Mouse (Mus musculus): ENCODE measurements around the gene 9130213A22Rik. TPM values are rescaled to one million over a fixed set of nuclear protein-coding genes. Genes with fewer than 3 reads are reported as not detected.
A peak's percentile ranks its signal among the peaks of the same experiment; 100 is the strongest.

Gene 9130213A22Rik
- polyA plus RNA-seq, 1 experiment from 2014 or later, result not detected

DNA sequence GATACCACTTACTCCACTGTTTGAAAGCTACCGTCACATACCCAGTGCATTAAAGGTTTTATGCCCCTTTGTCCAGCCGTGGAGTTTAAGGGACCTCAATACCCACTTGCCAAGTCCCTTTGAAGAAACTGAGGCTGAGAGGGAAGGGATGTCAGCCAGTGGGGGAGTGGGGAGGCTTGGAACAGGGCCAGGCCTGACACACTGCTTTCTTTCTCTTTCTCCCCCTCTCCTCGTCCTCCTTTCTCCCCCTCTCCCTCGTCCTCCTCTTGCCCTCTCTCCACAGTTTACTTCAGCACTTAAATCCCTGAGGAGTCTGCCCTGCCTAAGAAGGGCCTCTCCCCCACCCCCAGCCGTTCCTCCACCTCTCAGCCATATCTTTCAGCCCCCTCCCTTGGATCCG lies 32.0 kb downstream of the 9130213A22Rik start:
- Histone ChIP-seq H3K4me1 (replicated peaks; ENCODE audit: control insufficient read depth, insufficient read depth, low read length) (peaks cover 10% of the 10 kb centered on the region; the same call in 1 of the 2 replicates), H3K27ac (ENCODE audit: low read depth, low read length) (no peak overlapping the region), H3K36me3 (ENCODE audit: control insufficient read depth, insufficient read depth, low read length) (no peaks in the 10 kb centered on the region; the same call in 1 of the 2 replicates), H3K9me3 (ENCODE audit: control insufficient read depth, low read length) (no peaks in the 10 kb centered on the region), H3K4me3 (ENCODE audit: low read depth, low read length) (no peak overlapping the region), H3K9ac (ENCODE audit: low read length) (no peak overlapping the region), H3K27me3 (ENCODE audit: control insufficient read depth, insufficient read depth, low read length) (no peaks in the 10 kb centered on the region), H3K4me2 (ENCODE audit: low read depth, low read length, severe bottlenecking) (no peak overlapping the region)
- 71% methylated on average over 6 of the region's 6 CpGs for WGBS
- no peak for DNase-seq (ENCODE audit: low spot score)
- no peak for ATAC-seq (replicated peaks; ENCODE audit: low FRiP score)

DNA sequence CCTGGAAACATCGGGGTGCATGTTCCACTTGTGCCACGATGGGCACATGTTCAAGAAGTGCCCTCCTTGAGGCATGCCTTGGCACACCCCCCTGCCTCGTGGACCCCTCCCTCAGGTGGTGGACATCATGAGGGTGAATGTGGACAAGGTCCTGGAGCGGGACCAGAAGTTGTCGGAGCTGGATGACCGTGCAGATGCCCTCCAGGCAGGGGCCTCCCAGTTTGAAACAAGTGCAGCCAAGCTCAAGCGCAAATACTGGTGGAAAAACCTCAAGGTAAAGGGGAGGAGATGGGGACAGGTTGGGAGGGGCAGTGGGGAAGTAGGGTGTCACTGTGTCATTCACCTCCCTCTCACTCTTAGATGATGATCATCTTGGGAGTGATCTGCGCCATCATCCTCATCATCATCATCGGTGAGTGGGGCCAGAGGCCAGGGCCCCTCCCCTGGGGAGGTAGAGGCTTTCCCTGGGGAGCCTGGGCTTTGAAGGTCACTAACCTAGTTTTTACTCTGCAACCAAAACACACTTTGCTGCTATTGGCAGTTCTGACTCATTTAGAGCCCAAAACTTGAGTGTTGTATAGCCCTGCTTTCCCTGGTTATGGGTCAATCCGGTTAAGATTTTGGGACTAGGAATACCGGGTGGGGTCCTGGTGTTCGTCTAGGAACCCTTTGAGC lies 32.6 kb downstream of the 9130213A22Rik start:
- H3K4me1 ChIP-seq (replicated peaks; ENCODE audit: control insufficient read depth, insufficient read depth, low read length), result peaks cover 10% of the 10 kb centered on the region; the same call in 1 of the 2 replicates

DNA sequence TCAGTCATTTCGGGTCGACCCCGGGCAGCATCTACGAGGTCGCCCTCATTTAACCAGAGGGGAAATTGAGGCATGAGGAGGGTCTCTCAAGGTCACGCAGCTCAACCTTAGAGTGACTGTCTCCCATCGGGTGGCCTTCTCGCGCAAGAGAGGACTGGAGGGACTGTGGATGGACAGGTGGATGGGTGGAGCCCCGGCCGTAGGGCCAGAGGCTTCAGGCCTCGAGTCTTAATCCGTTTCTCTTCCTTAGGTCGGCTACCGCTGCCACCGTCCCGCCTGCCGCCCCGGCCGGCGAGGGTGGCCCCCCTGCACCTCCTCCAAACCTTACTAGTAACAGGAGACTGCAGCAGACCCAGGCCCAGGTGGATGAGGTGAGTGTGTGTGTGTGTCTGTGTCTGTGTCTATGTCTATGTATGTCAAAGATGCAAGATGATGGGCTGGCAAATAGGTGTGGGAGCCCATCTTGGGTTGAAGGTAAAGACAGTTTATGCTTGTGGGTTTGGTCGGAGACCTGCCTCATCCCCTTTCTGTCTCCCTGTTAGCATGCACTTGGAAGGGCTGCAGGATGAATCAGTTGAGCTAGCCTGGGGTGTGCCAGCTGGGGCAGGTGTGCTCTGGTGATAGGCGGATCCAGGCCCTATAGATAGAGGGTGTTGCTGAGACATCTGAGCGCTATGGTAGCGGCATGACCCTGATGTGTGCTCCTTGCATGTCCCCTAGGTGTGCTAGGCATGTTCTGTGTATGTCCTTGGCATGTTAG lies 33.4 kb downstream of the 9130213A22Rik start:
- DNase-seq (ENCODE audit: low spot score), result no peak
- peak; percentile 50 for ATAC-seq (replicated peaks; ENCODE audit: low FRiP score)
- Histone ChIP-seq H3K4me2 (ENCODE audit: low read depth, low read length, severe bottlenecking) (peak overlapping the region; percentile 93), H3K27me3 (ENCODE audit: control insufficient read depth, insufficient read depth, low read length) (no peaks in the 10 kb centered on the region), H3K9ac (ENCODE audit: low read length) (peak overlapping the region; percentile 98), H3K4me1 (replicated peaks; ENCODE audit: control insufficient read depth, insufficient read depth, low read length) (peaks cover 10% of the 10 kb centered on the region; the same call in 1 of the 2 replicates), H3K4me3 (ENCODE audit: low read depth, low read length) (peak overlapping the region; percentile 98), H3K9me3 (ENCODE audit: control insufficient read depth, low read length) (no peaks in the 10 kb centered on the region), H3K27ac (ENCODE audit: low read depth, low read length) (peak overlapping the region; percentile 82), H3K36me3 (ENCODE audit: control insufficient read depth, insufficient read depth, low read length) (no peaks in the 10 kb centered on the region; the same call in 1 of the 2 replicates)
- WGBS, result 10% methylated on average over 25 of the region's 25 CpGs

More for the DNA sequence above, 32.6 kb downstream of the 9130213A22Rik start:
- Histone ChIP-seq H3K9me3 (ENCODE audit: control insufficient read depth, low read length) (no peaks in the 10 kb centered on the region), H3K36me3 (ENCODE audit: control insufficient read depth, insufficient read depth, low read length) (no peaks in the 10 kb centered on the region; the same call in 1 of the 2 replicates), H3K9ac (ENCODE audit: low read length) (peak overlapping the region; percentile 98; the same call in 1 of the 2 replicates), H3K4me3 (ENCODE audit: low read depth, low read length) (peak overlapping the region; percentile 98), H3K27me3 (ENCODE audit: control insufficient read depth, insufficient read depth, low read length) (no peaks in the 10 kb centered on the region), H3K4me2 (ENCODE audit: low read depth, low read length, severe bottlenecking) (peak overlapping the region; percentile 93), H3K27ac (ENCODE audit: low read depth, low read length) (no peak overlapping the region)
- ATAC-seq (replicated peaks; ENCODE audit: low FRiP score) (no peak), DNase-seq (ENCODE audit: low spot score) (no peak)
- WGBS, result 89% methylated on average over 12 of the region's 12 CpGs

DNA sequence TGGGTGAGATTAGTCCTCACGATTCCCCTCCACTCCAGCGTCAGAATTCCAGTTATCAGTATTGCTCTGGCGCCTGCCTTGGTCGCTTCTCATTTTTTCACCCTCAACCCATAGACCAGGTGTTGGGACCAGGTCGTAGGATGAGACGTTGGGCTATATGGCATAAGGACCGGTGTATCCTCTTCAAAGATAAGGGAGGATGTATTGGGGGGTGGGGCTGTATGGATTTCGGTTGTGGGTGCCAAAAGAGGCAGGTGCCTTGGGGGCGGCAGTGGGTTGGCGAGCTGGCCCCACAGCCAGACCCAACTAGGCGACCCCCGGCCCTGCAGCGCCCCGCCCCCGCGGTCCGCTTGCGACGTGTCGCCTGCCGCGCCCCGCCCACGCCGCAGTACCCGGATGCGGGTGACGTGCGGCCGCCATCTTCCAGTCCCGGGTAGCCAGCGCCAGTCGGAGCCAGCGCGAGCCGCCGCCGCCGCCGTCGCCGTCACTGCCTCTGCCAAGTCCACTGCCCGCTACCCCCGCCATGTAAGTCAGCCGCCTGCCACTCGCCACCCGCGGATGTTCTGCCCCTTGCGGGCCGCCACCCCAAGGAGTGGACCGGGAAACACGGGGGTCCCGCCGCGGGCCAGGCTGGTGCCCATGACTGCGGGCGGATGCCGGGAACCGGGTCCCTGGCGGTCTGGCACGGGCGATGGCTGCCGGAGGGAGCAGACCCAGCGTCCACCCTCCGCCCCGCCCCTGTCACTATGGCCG lies 34.1 kb downstream of the 9130213A22Rik start, which contains the start of gene Vamp2:
Gene Vamp2, plus strand, starts transcription at position 388 of the 753 bp plus-strand sequence.
- WGBS, result 1% methylated on average over 64 of the region's 67 CpGs
- Histone ChIP-seq H3K9me3 (ENCODE audit: control insufficient read depth, low read length) (no peaks in the 10 kb centered on the region), H3K4me1 (replicated peaks; ENCODE audit: control insufficient read depth, insufficient read depth, low read length) (peaks cover 10% of the 10 kb centered on the region; the same call in 1 of the 2 replicates), H3K27me3 (ENCODE audit: control insufficient read depth, insufficient read depth, low read length) (no peaks in the 10 kb centered on the region), H3K4me3 (ENCODE audit: low read depth, low read length) (peak within 1 kb of the TSS; percentile 98), H3K36me3 (ENCODE audit: control insufficient read depth, insufficient read depth, low read length) (no peaks in the 10 kb centered on the region; the same call in 1 of the 2 replicates), H3K4me2 (ENCODE audit: low read depth, low read length, severe bottlenecking) (peak within 1 kb of the TSS; percentile 93), H3K9ac (ENCODE audit: low read length) (peak within 1 kb of the TSS; percentile 98), H3K27ac (ENCODE audit: low read depth, low read length) (peak within 1 kb of the TSS; percentile 82)
- peak; percentile 96 for DNase-seq (ENCODE audit: low spot score)
- ATAC-seq (replicated peaks; ENCODE audit: low FRiP score), result peak; percentile 83

DNA sequence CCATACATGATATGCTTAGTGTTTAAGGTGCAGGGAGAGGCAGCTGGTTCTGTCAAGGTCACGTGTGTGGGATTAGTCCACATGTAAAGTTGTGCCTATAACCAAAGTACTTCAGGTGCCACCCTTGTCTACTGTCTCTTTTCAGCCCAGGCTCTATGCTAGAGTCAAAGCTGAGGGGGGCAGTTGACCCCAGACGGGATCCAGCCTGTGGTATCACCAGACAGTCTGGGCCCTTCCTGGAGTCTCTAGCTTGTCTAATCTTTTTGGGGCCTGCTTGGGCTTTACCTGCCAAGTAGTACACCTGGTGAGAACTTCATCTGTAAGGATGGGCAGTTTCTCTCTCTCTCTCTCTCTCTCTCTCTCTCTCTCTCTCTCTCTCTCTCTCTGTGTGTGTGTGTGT lies 34.8 kb downstream of the 9130213A22Rik start:
- no peak overlapping the region for H3K9ac ChIP-seq (ENCODE audit: low read length)

DNA sequence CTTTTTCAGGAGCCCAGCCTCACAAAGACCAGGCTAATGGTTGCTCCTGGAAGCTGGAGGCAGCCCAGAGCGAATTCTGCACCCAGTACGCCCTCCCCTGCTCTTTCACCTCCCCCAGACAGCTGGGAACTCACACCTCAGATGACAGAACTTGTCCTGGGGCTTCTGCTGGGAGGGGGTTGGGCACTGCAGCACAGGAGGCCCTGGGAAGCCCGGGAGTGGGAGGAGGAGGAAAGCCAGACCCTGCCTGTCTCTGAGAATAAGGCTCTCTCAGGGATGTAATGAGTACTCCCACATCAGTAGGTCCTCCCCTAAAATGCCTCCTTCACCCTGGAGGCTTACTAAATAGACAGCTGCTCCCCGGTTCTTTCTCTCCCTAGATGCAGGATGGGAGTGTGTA lies 35.3 kb downstream of the 9130213A22Rik start:
- Histone ChIP-seq H3K27ac (ENCODE audit: low read depth, low read length) (peak overlapping the region; percentile 27; the same call in 1 of the 2 replicates), H3K4me2 (ENCODE audit: low read depth, low read length, severe bottlenecking) (no peak overlapping the region), H3K9me3 (ENCODE audit: control insufficient read depth, low read length) (no peaks in the 10 kb centered on the region), H3K27me3 (ENCODE audit: control insufficient read depth, insufficient read depth, low read length) (no peaks in the 10 kb centered on the region), H3K4me1 (replicated peaks; ENCODE audit: control insufficient read depth, insufficient read depth, low read length) (peaks cover 10% of the 10 kb centered on the region; the same call in 1 of the 2 replicates), H3K4me3 (ENCODE audit: low read depth, low read length) (no peak overlapping the region), H3K9ac (ENCODE audit: low read length) (no peak overlapping the region; the same call in 1 of the 2 replicates), H3K36me3 (ENCODE audit: control insufficient read depth, insufficient read depth, low read length) (no peaks in the 10 kb centered on the region; the same call in 1 of the 2 replicates)
- ATAC-seq (replicated peaks; ENCODE audit: low FRiP score) (no peak), DNase-seq (ENCODE audit: low spot score) (no peak)
- WGBS, result 40% methylated on average over 4 of the region's 4 CpGs

More for the DNA sequence above, 34.8 kb downstream of the 9130213A22Rik start:
- no peaks in the 10 kb centered on the region for H3K27me3 ChIP-seq (ENCODE audit: control insufficient read depth, insufficient read depth, low read length)
- DNase-seq (ENCODE audit: low spot score) (no peak), ATAC-seq (replicated peaks; ENCODE audit: low FRiP score) (no peak)
- WGBS, result 68% methylated on average over 2 of the region's 2 CpGs
- no peaks in the 10 kb centered on the region for H3K9me3 ChIP-seq (ENCODE audit: control insufficient read depth, low read length)
- no peak overlapping the region for H3K27ac ChIP-seq (ENCODE audit: low read depth, low read length)
- peaks cover 10% of the 10 kb centered on the region; the same call in 1 of the 2 replicates for H3K4me1 ChIP-seq (replicated peaks; ENCODE audit: control insufficient read depth, insufficient read depth, low read length)
- no peak overlapping the region for H3K4me2 ChIP-seq (ENCODE audit: low read depth, low read length, severe bottlenecking)
- no peak overlapping the region for H3K4me3 ChIP-seq (ENCODE audit: low read depth, low read length)
- H3K36me3 ChIP-seq (ENCODE audit: control insufficient read depth, insufficient read depth, low read length), result no peaks in the 10 kb centered on the region; the same call in 1 of the 2 replicates

DNA sequence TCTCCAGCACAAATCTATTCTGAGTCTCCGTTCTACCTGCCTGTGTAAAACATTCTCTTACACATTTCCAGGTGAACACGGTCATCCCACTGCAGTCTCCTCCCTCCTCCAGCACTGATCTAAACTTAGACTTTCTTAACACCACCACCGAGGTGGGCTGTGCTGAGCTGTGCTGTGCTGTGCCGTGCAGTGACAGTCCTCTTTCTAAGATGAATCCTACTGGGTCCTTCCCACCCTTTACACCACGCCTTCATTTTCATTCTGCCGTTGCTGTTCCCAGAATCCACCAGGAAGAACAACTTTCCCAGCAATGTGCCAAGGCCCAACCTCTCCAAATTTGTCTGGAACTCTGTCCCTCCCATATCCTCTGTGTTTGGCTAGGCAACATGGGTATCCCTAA lies 36.0 kb downstream of the 9130213A22Rik start:
- no peak for DNase-seq (ENCODE audit: low spot score)
- Histone ChIP-seq H3K4me3 (ENCODE audit: low read depth, low read length) (no peak overlapping the region), H3K4me2 (ENCODE audit: low read depth, low read length, severe bottlenecking) (no peak overlapping the region), H3K9me3 (ENCODE audit: control insufficient read depth, low read length) (no peaks in the 10 kb centered on the region), H3K4me1 (replicated peaks; ENCODE audit: control insufficient read depth, insufficient read depth, low read length) (peaks cover 10% of the 10 kb centered on the region; the same call in 1 of the 2 replicates), H3K9ac (ENCODE audit: low read length) (no peak overlapping the region), H3K27me3 (ENCODE audit: control insufficient read depth, insufficient read depth, low read length) (no peaks in the 10 kb centered on the region), H3K36me3 (ENCODE audit: control insufficient read depth, insufficient read depth, low read length) (no peaks in the 10 kb centered on the region; the same call in 1 of the 2 replicates), H3K27ac (ENCODE audit: low read depth, low read length) (no peak overlapping the region)
- WGBS, result 76% methylated on average over 6 of the region's 6 CpGs
- no peak for ATAC-seq (replicated peaks; ENCODE audit: low FRiP score)

DNA sequence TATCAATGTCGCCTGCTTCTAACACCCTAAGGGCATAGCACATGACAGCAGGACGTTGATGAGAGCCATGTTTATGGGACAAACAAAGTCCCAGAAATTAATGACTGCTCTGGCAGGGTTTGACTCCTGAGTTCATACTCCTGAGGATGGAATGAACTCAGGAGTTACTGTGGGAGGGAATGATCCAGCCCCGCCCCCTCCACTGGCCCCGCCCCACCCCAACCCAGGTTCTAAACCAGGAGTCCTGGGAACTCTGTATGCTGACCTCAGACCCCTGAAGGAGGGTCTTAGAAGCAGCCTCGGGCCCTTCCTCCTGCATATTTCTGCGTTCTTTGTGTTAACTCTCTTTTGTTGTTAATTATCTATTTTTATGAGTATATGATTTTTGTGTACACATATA lies 36.8 kb downstream of the 9130213A22Rik start:
- no peak overlapping the region for H3K27ac ChIP-seq (ENCODE audit: low read depth, low read length)
- H3K4me1 ChIP-seq (replicated peaks; ENCODE audit: control insufficient read depth, insufficient read depth, low read length), result peaks cover 10% of the 10 kb centered on the region; the same call in 1 of the 2 replicates
- ATAC-seq (replicated peaks; ENCODE audit: low FRiP score), result no peak
- H3K4me2 ChIP-seq (ENCODE audit: low read depth, low read length, severe bottlenecking), result no peak overlapping the region
- H3K9ac ChIP-seq (ENCODE audit: low read length), result no peak overlapping the region
- 70% methylated on average over 6 of the region's 6 CpGs for WGBS
- H3K27me3 ChIP-seq (ENCODE audit: control insufficient read depth, insufficient read depth, low read length), result no peaks in the 10 kb centered on the region
- no peaks in the 10 kb centered on the region for H3K9me3 ChIP-seq (ENCODE audit: control insufficient read depth, low read length)
- DNase-seq (ENCODE audit: low spot score), result no peak
- no peaks in the 10 kb centered on the region for H3K36me3 ChIP-seq (ENCODE audit: control insufficient read depth, insufficient read depth, low read length)
- H3K4me3 ChIP-seq (ENCODE audit: low read depth, low read length), result no peak overlapping the region
